Mouse (Mus musculus) CH12.LX (cell line): ENCODE measurements around the gene Bicdl2. TPM values are rescaled to one million over a fixed set of nuclear protein-coding genes. Genes with fewer than 3 reads are reported as not detected.

Experiments
- DNase-seq: peaks from one replicate; pipeline ENCODE4 v3.0.0-alpha.2; 2013; ENCODE audit errors: extremely low read depth
- H3K27ac ChIP-seq: 2 replicates; pipeline ENCODE4 v1.5.1; 2012; ENCODE audit warnings: low read depth, mild to moderate bottlenecking, control low read depth, moderate library complexity; ENCODE audit not compliant: insufficient read depth
- H3K27me3 ChIP-seq: replicated peaks from 2 replicates; pipeline ENCODE3; 2012; ENCODE audit warnings: inconsistent platforms
- H3K36me3 ChIP-seq, 2 experiments: replicated peaks in 1 of 2; 2 replicates each; pipeline versions ENCODE3 to v1.6.1; 2012; ENCODE audit warnings: inconsistent platforms in 1 of 2, low read length in 1 of 2, mild to moderate bottlenecking in 1 of 2, mixed read lengths in 1 of 2, moderate library complexity in 1 of 2; ENCODE audit not compliant: control insufficient read depth in 1 of 2, insufficient read depth in 1 of 2
- H3K4me1 ChIP-seq, 2 experiments: 2 replicates each; pipeline ENCODE4 v1.6.1; 2012; ENCODE audit warnings: inconsistent platforms in 1 of 2, moderate library complexity in 1 of 2; ENCODE audit not compliant: insufficient read depth in 2 of 2, control insufficient read depth in 1 of 2
- H3K4me2 ChIP-seq: 2 replicates; pipeline ENCODE4 v1.6.1; 2012; ENCODE audit warnings: low read depth, mild to moderate bottlenecking, control low read depth; ENCODE audit not compliant: poor library complexity, insufficient read depth, severe bottlenecking
- H3K4me3 ChIP-seq, 3 experiments: fragments of 150-350 bp in 1 of 3; sonication (generic) in 1 of 3; replicated peaks in 1 of 3; 2 replicates each; pipeline versions ENCODE3 to v1.5.1; 2011 to 2012; ENCODE audit warnings: low read depth in 2 of 3, low read length in 2 of 3, mild to moderate bottlenecking in 2 of 3, moderate library complexity in 2 of 3, control low read depth in 1 of 3, improper control_type of control experiment in 1 of 3, inconsistent platforms in 1 of 3, mixed read lengths in 1 of 3; ENCODE audit not compliant: poor library complexity in 1 of 3
- H3K79me2 ChIP-seq: replicated peaks from 2 replicates; pipeline ENCODE4 v1.6.1; 2012; ENCODE audit warnings: mild to moderate bottlenecking, moderate library complexity; ENCODE audit not compliant: control insufficient read depth, poor library complexity, insufficient read depth, severe bottlenecking; ENCODE audit errors: extremely low read depth
- H3K9ac ChIP-seq: 2 replicates; pipeline ENCODE4 v1.6.1; 2012; ENCODE audit warnings: low read depth, mild to moderate bottlenecking, control low read depth, moderate library complexity; ENCODE audit not compliant: insufficient read depth
- H3K9me3 ChIP-seq: replicated peaks from 2 replicates; pipeline ENCODE3; 2012; ENCODE audit warnings: low read length, inconsistent platforms, mixed read lengths
- BHLHE40 ChIP-seq: IDR thresholded peaks from 2 replicates; pipeline ENCODE4 v1.6.1; 2011; ENCODE audit warnings: mild to moderate bottlenecking, low read depth, low read length, improper control_type of control experiment
- CTCF ChIP-seq, 2 experiments: IDR thresholded peaks in 1 of 2; conservative IDR thresholded peaks in 1 of 2; 2 replicates each; pipeline ENCODE4 v1.5.1; 2011 to 2012; ENCODE audit warnings: low read depth in 2 of 2, low read length in 2 of 2, improper control_type of control experiment in 1 of 2, inconsistent platforms in 1 of 2, mild to moderate bottlenecking in 1 of 2, moderate library complexity in 1 of 2
- E2F4 ChIP-seq: IDR thresholded peaks from 2 replicates; pipeline ENCODE4 v1.6.1; 2011; ENCODE audit warnings: low read depth, low read length, improper control_type of control experiment; ENCODE audit not compliant: insufficient replicate concordance
- ETS1 ChIP-seq: conservative IDR thresholded peaks from 2 replicates; pipeline ENCODE4 v1.6.1; 2012; ENCODE audit warnings: low read depth, mild to moderate bottlenecking, inconsistent platforms, low read length, improper control_type of control experiment, moderate library complexity
- HCFC1 ChIP-seq: IDR thresholded peaks from 2 replicates; pipeline ENCODE4 v1.6.1; 2012; ENCODE audit warnings: low read depth, mild to moderate bottlenecking, inconsistent platforms, low read length, improper control_type of control experiment
- JUND ChIP-seq: conservative IDR thresholded peaks from 2 replicates; pipeline ENCODE4 v1.6.1; 2011; ENCODE audit warnings: low read depth, low read length, improper control_type of control experiment
- MAFK ChIP-seq: IDR thresholded peaks from 2 replicates; pipeline ENCODE4 v1.6.1; 2011; ENCODE audit warnings: low read length, improper control_type of control experiment; ENCODE audit not compliant: insufficient replicate concordance
- MAX ChIP-seq: IDR thresholded peaks from 2 replicates; pipeline ENCODE4 v1.6.1; 2011; ENCODE audit warnings: low read length, improper control_type of control experiment
- MEF2A ChIP-seq: IDR thresholded peaks from 2 replicates; pipeline ENCODE4 v1.6.1; 2014; ENCODE audit warnings: low read depth, mild to moderate bottlenecking, inconsistent platforms, low read length, improper control_type of control experiment, borderline replicate concordance
- MYC ChIP-seq: IDR thresholded peaks from 2 replicates; pipeline ENCODE4 v1.6.1; 2011; ENCODE audit warnings: low read depth, mild to moderate bottlenecking, improper control_type of control experiment, low read length
- NRF1 ChIP-seq: IDR thresholded peaks from 2 replicates; pipeline ENCODE4 v1.6.1; 2014; ENCODE audit warnings: low read depth, mild to moderate bottlenecking, inconsistent platforms, low read length, improper control_type of control experiment, moderate library complexity
- POLR2AphosphoS2 ChIP-seq: IDR thresholded peaks from 2 replicates; pipeline ENCODE4 v1.6.1; 2011; ENCODE audit warnings: low read depth, low read length, improper control_type of control experiment
- RAD21 ChIP-seq: IDR thresholded peaks from 2 replicates; pipeline ENCODE4 v1.6.1; 2011; ENCODE audit warnings: low read depth, mild to moderate bottlenecking, low read length, improper control_type of control experiment, moderate library complexity
- RCOR1 ChIP-seq: conservative IDR thresholded peaks from 2 replicates; pipeline ENCODE4 v1.6.1; 2012; ENCODE audit warnings: low read depth, mild to moderate bottlenecking, inconsistent platforms, low read length, improper control_type of control experiment
- SMC3 ChIP-seq: IDR thresholded peaks from 2 replicates; pipeline ENCODE4 v1.6.1; 2011; ENCODE audit warnings: low read depth, low read length, improper control_type of control experiment
- TBP ChIP-seq: conservative IDR thresholded peaks from 2 replicates; pipeline ENCODE4 v1.6.1; 2011; ENCODE audit warnings: low read depth, low read length, improper control_type of control experiment
- TCF12 ChIP-seq: IDR thresholded peaks from 2 replicates; pipeline ENCODE4 v1.6.1; 2014; ENCODE audit warnings: low read depth, mild to moderate bottlenecking, inconsistent platforms, low read length, improper control_type of control experiment
- UBTF ChIP-seq: IDR thresholded peaks from 2 replicates; pipeline ENCODE4 v1.6.1; 2012; ENCODE audit warnings: low read depth, mild to moderate bottlenecking, inconsistent platforms, low read length, improper control_type of control experiment, moderate library complexity
- dilution Hi-C: fragments of 300-500 bp; cut with MboI; formaldehyde crosslinking; loops from 2 replicates; pipeline ENCODE4 v1.14.3; 2020; ENCODE audit warnings: low sequenced_read_pairs; ENCODE audit not compliant: extremely low pct_unique_long_range_greater_than_20kb, extremely low pct_ligation_motif_present
- in situ Hi-C: fragments of 300-500 bp; cut with MboI; formaldehyde crosslinking; loops from 3 replicates; pipeline ENCODE4 v1.14.3; 2019; ENCODE audit warnings: low sequenced_read_pairs, low pct_ligation_motif_present, low pct_unique_long_range_greater_than_20kb, mixed read lengths
- polyA plus RNA-seq: library from polyadenylated mRNA; unstranded; fragments of >175 nt; gene quantifications from 2 replicates; pipeline ENCODE4 v1.2.1, GENCODE M21; 2012; ENCODE audit warnings: low read depth; ENCODE audit not compliant: insufficient read length
- total RNA-seq, 2 experiments: library from RNA; depleted of rRNA; stranded (reverse); fragments of 300-350 nt in 1 of 2; fragments of >200 nt in 1 of 2; gene quantifications; 2 replicates each; pipeline ENCODE4 v1.2.3; 2012 to 2014

The Bicdl2 gene
- total and polyA plus RNA-seq, 3 experiments = not detected

DNA sequence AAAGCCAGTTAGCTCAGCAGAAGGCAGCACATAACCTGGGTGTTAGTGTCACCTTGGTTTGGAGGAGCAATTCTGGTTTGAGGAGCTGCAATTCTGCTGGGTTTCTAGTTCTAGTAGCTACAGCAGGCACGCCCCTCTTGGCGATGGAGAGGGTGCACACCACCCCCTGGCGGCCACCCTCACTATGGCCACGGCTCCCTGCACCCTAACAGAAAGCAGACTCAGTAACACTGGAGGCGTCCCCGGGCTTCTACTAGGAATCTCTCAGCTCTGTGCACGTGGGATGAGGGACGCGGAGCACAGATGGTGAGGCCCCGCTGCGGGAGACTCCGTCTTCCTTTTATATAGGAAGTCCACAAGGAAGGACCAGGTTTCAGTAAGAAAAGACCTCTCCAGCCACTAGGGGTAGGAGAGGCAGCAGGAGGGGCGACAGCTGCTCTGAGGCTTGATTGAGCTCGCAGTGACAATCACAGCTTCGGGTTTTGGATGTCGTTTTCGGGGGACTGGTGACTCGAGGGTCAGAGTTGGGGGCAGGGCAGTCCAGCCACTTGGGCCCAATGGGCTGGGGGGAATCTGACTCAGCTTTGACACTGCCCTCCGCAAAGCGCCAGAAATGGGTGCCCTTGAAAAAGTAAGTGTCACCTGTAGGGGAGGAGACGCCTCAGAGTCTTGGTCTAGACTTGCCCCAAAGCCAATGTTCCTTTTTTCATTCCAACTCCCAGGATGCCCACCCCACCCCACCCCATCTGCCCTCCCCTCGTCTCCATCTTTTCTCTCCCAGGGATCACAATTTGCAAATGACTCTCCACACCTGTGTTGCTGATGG lies 29.9 kb upstream of the Bicdl2 start:
- peak overlapping the region; percentile 34; the same call in 1 of the 2 replicates for H3K9ac ChIP-seq
- peak overlapping the region; percentile 82 for H3K4me2 ChIP-seq
- peaks cover 0 to 5% of the 10 kb centered on the region in 2 experiments; a peak in 3 of 4 replicates for H3K4me1 ChIP-seq
- no peak overlapping the region for H3K27ac ChIP-seq
- TF ChIP-seq E2F4 = no peak
- no peak for TF ChIP-seq POLR2AphosphoS2
- 0 out of 2 replicates have a peak, but pooled peaks have one; percentile 26 for TF ChIP-seq BHLHE40
- TF ChIP-seq ETS1 = no peak
- no peak for TF ChIP-seq NRF1
- TF ChIP-seq SMC3 = peak; percentile 73
- no peak for TF ChIP-seq MAX
- TF ChIP-seq UBTF = no peak
- peak; percentile 77 for TF ChIP-seq RAD21
- TF ChIP-seq CTCF (conservative IDR thresholded peaks at IDR 0.05 in 1 of 2, IDR thresholded peaks at IDR 0.05 in 1 of 2; ENCODE audit: low read depth in 2 of 2, low read length in 2 of 2) = peak; percentile 26 to 88; a peak in 3 of 4 replicates
- no peaks in the 10 kb centered on the region for H3K79me2 ChIP-seq
- dilution Hi-C loops = no loop called here
- no peak overlapping the region for H3K4me3 ChIP-seq
- H3K27me3 ChIP-seq = peaks cover 84% of the 10 kb centered on the region
- DNase-seq = peak; percentile 57
- H3K36me3 ChIP-seq = no peaks in the 10 kb centered on the region
- in situ Hi-C loops = no loop called here
- no peaks in the 10 kb centered on the region for H3K9me3 ChIP-seq

DNA sequence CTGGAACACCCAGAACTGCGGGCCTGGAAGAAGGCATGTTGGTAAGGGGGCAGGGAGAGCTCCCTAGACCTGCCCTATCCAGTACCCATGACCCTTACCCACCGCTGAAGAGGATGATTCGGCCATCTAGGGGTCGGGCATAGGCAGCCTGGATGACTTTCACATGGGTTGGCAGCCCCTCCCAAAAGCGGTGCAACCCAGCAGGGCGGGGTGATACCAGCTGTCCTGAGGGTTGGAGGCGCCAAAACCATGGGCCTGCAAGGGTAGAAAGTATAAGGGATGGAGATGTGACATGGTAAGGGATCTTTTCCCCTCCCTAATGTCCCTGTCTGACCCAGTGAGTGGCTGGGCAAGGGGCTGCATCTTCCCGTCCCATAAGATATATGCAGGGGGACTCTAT lies 29.1 kb upstream of the Bicdl2 start:
- in situ Hi-C loops = no loop called here
- H3K9ac ChIP-seq = no peak overlapping the region

More for the DNA sequence above, 29.1 kb upstream of the Bicdl2 start:
- Histone ChIP-seq H3K79me2 (no peaks in the 10 kb centered on the region), H3K9me3 (no peaks in the 10 kb centered on the region), H3K27me3 (peaks cover 85% of the 10 kb centered on the region), H3K4me3 (no peak overlapping the region), H3K36me3 (no peaks in the 10 kb centered on the region), H3K4me1 (peaks cover 0 to 5% of the 10 kb centered on the region in 2 experiments; a peak in 3 of 4 replicates), H3K4me2 (no peak overlapping the region), H3K27ac (no peak overlapping the region)
- no peak for TF ChIP-seq TCF12
- TF ChIP-seq POLR2AphosphoS2 = no peak
- no peak for TF ChIP-seq HCFC1
- no peak for TF ChIP-seq MAFK
- TF ChIP-seq ETS1 = no peak
- no peak for TF ChIP-seq MYC
- TF ChIP-seq MEF2A = no peak
- TF ChIP-seq BHLHE40 = no peak
- TF ChIP-seq RCOR1 = no peak
- TF ChIP-seq TBP = no peak
- no peak for TF ChIP-seq JUND
- TF ChIP-seq E2F4 = no peak
- dilution Hi-C loops = no loop called here
- no peak for DNase-seq
